Mouse (Mus musculus) adrenal gland, postnatal 4 days (tissue): ENCODE measurements around the gene 4933430I17Rik. TPM values are rescaled to one million over a fixed set of nuclear protein-coding genes. Genes with fewer than 3 reads are reported as not detected.
"Not testable (repeated sequence)": the region's sequence is repeated elsewhere in the genome, so short reads cannot be mapped to it uniquely, and the experiment has no call there.

Source experiments
- DNase-seq, 2 experiments: peaks; one replicate each; pipeline ENCODE4 v3.0.0; 2021 to 2022; ENCODE audit warnings: low spot score in 2 of 2, mixed read lengths in 2 of 2
- long read RNA-seq, 2 experiments: library from polyadenylated mRNA; stranded (forward); transcript quantifications; one replicate each; pipeline ENCODE4 v2.0.0; 2021
- total RNA-seq, 2 experiments: library from RNA; stranded (reverse); gene quantifications; 2 replicates each; pipeline ENCODE4 v1.2.3; 2021

4933430I17Rik gene
- under 1 TPM; 0.62 to 0.87 TPM for total RNA-seq
- long read RNA-seq, experiment 1: 0 reads
- long read RNA-seq, experiment 2, partial matches to known transcripts: 0 of 1 reads
- long read RNA-seq, experiment 2, other reads (novel, unspliced or antisense): 1 of 1 reads

DNA sequence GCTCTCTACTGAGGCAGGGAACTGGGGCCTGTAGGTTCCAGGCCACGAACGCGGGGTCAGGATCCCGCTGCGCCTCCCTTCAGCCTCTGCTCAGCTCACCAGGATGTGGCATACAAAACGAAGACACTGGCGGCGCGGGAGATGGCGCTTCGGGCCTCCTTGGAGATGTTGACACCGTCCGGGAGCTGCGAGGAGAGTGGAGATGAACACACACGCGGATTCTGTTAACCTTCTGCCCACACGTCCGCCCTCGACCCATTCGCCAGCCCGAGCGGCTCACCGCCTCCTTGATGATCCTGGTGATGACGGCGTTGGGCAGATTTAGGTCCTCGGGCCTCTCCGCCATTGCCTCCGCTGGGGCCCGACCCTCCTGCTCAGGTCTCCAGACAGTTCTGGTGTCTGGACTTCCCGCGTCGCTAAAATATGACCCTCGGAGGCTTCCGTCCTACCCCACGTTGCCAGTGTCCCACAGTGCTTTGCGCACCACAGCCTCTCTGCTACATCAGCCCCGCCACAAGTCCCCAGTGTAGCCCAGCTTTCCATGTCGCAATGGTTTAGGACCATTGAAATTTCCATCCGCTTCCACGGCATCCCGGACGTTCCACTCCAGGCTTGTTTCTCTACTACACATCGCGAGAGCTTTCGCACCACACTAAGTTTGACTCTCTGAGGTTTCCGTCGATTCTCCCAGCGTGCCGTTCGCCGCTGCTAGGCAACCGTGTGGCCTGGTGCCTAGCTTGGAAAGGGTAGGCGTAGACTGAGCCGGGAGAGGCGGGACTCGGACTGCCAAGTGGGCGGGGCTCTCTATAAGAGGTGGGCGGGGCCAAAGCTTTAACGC lies at the start of gene 4933430I17Rik, which contains the start of gene Pole3:
Gene 4933430I17Rik (plus strand): TSS at position 719 of the 838 bp plus-strand sequence.
Gene Pole3 (minus strand): TSS at position 418 of the 838 bp plus-strand sequence.
- DNase-seq: peak; percentile 90 to 97

DNA sequence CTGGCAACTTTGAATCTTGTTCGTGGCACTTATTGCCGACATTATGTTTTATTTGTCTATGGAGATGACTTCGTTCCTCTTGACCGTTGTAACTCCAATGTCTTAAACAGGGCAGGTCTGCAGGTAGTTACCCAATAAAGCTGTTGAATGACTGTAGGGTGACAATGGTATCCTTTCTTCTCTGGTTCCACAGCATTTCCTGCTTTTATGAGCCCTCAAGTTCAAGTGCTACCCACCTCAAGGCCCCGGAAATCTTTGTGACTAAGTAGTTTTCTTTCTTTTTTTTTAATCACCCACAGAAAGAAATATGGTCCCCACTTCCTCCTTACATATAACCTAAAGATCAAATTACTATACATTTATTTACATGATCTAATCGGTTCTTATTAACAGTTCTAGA lies 49.4 kb upstream of the 4933430I17Rik start:
- DNase-seq: no peak

DNA sequence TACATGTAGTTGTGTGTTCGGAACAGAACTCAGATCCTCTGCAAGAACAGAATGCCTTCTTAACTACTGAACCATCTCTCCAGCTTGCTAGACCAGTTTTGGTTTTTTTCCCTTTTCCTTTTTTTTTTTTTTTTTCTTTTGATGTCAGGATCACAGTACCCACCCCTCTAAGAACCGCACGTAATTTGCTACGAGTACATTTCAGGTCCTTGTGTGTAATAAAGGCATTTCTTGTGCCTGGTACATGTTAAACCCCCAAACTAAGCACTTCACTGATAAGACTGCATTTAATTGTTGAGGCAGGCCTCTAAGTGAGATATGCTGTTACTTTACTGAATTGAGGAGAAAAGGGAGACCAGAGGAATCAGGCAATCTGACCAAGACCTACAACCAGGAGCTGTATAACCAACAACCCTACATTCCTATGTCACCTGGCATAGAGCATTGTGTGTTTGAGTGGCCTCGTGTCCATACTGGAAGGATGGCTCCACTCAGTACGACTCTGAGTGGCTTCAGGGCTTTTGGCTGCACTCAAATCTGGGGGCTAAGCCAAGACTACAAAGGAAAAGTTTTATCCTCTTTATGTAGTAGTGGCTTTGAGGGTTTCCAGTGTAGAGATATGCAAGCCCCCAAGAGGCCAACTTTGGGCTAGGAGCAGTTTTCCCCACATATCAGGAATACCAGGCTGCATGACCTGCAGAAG lies 47.5 kb upstream of the 4933430I17Rik start:
- no peak for DNase-seq

DNA sequence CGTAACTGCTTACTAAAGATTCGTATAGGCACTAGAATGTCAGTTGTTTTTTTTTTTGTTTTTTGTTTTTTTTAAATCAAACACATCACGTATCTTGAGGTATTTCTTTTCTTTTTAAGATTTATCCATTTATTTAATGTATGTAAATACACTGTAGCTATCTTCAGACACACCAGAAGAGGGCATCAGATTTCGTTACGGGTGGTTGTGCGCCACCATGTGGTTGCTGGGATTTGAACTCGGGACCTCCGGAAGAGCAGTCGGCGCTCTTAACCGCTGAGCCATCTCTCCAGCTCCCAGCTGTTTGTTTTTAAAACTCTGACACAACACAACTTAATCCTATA lies 45.6 kb upstream of the 4933430I17Rik start:
- not testable (repeated sequence) for DNase-seq

DNA sequence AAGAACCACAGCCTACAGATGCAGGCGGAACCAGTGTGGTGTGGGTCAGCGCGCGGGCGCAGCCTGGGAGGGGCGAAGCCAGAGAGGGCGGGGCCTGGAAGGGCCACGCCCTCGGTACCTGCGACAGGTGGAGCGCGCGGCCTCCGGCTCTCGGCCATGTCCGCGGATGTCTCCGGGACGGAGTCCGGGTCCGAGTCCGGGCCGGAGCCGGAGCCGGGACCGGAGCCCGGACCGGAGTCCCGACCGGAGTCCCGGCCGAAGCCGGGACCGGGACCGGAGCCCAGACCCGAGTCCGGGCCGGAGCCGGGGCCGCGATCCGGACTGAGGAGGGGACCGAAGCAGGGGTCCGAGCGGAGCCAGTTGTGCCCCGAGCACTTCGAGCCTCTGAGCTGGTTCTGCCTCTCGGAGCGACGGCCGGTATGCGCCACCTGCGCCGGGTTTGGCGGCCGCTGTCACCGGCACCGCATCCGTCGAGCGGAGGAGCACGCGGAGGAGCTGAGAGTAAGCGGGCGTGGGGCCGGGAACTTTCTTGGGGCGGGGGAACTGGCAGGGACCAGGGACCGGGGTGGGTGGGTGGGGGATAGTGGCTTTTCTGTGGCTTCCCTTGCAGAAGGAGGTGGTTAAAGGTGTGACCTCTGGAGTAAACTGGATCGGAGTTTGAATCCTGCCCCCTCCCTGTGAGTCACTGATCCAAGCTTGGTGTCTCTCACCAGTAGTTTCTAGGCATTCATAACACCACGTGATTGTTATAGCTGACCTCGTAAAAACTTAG lies 45.0 kb upstream of the 4933430I17Rik start, which contains the start of gene Bspry:
Gene Bspry (plus strand): TSS at position 117 of the 772 bp plus-strand sequence.
- DNase-seq: no peak

DNA sequence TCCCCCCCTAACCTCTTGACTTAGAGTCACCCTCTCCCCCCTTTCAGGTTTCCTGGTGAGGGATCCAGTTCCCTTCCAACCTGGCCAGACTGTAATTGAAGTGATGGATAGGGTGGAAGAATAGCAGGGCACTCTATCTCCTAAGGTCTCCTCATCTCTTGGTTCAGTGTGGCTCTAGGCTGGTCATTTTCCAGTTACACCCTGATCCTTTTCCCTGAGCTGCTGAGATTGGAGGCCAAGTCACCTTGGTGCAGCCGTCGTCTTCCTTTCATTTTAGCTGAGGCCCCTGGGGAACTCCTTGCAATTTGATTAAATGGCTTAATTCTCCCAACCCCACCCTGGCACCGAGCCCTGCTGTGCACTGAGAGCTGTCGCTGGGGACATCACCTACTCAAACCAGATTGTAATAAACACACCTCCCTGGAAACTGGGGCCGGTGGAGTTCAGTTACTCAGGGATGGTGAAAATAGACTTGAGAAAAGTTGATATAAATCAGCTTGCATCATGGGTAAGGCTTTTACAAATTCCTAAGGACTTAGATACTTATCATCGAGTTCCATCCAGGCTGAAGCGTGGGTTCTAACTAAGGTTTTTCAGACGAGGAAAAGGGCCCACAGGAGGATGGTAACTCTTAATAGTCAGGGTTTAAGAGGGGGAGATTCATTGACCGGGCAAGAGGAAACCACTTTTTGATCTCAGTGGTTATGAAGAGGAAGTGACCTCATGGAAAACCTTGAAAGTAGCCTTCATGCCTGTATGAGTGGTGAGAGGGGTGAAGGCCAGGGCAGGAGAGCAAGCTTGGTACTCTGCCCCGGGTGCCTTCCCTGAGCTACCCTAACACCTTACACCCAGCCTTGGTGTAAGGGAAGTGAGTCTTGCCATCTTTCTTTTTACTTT lies 44.2 kb upstream of the 4933430I17Rik start:
- DNase-seq: no peak

DNA sequence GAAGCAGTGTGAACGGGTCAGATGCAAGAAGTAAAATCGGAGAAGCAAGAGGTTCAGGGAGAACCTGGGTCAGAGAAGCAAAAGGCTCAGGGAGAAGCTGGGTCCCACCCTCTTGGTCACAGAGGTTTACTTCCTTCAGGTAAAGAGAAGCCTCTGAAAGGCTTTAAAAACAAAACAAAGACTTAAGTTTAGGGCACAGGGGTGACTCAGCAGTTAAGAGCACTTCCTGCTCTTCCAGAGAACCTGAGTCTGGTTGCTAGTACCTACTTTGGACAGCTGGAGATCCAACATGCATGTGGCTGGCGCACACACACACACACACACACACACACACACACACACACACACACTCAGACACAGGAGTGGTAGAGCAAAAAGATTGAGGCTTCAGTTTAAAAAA lies 40.2 kb upstream of the 4933430I17Rik start:
- no peak for DNase-seq

DNA sequence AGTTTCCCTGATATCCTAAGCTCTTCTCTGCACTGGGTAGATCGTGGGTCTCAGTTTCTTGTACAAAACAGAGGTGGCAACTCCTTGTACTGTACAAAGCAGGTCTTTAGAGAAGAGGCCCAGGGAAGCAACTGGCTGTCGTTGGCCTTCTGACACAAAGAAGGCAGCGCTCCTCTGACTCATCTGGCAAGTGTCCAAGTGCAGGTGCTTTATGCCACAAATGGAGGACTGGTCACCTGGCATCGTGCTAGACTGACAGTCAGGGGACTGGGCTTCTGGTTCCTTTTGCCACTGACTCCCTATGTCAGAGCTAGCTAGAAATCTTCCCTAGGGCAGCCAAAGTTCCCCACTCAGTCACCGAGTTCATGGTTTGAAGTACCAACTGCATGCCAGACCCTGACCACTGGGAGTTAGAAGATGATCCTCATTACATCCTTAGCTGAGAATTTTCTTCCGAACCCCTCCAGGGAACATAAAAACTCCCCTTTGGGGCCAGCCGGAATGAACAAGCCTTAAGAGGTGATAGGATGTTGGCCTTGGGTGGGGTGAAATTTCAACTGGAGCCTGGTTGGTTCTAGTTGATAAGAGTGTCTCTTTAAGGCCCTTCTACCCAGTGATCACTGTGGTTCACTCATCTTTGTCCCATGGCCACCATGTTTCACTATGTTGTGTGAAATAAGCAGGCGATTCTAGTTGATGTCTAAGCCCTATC lies 39.6 kb upstream of the 4933430I17Rik start:
- no peak for DNase-seq

DNA sequence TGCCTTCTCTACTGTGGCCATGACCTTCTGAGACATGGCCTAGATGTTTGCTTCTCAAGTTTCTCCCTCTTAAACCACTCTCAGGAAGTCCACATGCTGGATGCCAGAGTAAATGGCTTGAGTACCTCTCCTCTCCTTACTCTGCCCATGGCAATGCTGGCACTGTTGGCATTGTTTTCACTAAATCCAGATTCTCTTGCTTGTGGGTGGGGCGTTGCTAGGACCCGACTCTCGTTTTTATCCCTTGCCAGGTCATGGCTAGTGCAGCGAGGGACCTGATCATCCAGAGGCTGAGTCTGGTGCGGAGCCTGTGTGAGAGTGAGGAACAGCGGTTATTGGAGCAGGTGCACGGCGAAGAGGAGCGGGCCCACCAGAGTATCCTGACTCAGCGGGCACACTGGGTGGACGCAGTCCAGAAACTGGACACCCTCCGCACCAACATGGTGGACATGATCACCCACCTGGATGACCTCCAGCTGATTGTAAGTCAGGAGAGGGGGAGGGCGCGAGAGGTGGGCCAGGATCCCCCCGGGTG lies 38.9 kb upstream of the 4933430I17Rik start:
- no peak for DNase-seq

DNA sequence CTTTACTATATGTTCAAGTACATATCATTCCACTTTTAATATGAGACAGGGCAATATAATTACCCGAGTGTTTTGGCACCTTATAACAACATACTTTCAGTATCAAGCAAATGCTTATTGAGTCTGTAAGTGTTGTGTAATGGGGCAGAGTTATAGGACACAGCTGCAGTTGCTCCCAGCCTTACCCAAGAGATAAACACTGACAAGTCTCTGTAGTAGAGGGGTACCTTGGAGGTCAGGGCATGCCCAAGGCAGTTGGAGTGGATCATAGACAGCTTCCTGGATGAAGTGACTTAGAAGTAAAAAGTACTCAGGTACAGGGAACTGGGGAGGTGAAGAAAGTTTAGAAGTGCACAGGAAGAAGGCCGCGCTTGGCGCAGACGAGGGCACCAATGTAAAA lies 38.0 kb upstream of the 4933430I17Rik start:
- no peak for DNase-seq

DNA sequence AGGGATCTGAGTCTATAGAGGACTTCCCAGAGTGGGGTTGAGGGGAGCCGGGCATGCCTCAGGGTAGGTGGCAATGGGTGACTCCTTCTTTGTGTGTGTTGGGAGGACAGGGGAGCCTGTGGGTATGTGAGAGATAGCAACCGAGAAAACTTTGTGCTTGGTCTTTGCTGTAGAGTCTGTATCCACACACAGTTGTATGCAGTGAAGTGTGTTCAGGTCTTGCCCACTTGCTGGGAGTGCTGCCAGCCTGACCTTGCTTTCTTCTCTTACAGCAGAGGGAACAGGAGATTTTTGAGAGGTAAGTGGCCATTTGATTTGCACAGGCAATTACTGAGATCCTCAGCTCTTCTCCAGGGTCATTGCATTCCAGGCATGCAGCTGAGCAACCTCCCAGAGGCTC lies 37.3 kb upstream of the 4933430I17Rik start:
- no peak for DNase-seq

DNA sequence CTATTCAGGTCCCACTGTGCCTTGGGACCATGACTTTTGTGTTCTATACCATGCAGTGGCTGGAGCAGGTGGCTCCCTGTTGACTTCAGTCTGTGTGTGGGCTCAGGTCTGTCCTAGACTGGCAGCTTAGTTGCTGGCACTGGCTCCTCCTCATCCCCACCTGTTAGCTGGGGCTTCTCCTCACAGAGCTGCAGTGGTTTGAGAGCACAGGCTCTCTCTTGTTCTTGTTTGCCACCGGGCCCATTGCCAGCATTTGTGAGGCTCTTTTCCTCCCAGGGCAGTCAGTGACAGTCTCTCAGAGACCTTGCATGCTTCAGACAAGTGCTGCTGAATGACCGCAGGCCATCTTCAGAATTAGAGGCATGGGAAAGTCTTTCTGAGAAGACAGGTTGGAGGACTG lies 32.5 kb upstream of the 4933430I17Rik start:
- DNase-seq: no peak

DNA sequence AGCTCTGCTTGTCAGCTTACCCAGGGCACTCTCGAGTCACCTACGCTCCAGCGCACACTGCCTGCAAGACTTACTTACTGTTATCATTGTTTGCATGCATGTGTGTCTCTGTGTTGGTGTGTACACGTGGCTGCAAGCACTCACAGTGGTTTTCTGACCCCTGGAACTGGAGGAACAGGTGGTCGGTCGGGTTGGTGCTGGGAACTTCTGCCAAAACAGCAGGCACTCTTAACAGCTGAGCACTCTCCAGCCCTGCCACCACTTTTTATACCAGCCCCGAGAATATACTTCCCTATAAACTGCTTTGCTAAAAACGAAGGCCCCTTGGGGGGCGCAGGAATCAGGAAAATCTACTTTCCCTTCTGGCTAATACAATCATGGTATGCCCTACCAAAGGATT lies 30.9 kb upstream of the 4933430I17Rik start:
- DNase-seq: no peak

DNA sequence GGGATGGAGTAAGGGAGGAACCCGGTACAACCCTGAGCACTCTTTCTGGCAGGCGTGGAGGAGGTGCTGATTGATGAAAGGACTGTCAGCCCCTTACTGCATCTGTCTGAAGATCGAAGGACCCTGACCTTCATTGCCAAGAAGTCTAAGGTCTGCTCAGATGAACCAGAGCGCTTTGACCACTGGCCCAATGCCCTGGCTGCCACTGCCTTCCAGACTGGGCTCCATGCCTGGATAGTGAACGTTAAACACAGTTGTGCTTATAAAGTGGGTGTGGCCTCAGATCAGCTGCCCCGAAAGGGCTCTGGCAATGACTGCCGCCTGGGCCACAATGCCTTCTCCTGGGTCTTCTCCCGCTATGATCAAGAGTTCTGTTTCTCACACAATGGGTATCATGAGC lies 29.2 kb upstream of the 4933430I17Rik start:
- DNase-seq: no peak

DNA sequence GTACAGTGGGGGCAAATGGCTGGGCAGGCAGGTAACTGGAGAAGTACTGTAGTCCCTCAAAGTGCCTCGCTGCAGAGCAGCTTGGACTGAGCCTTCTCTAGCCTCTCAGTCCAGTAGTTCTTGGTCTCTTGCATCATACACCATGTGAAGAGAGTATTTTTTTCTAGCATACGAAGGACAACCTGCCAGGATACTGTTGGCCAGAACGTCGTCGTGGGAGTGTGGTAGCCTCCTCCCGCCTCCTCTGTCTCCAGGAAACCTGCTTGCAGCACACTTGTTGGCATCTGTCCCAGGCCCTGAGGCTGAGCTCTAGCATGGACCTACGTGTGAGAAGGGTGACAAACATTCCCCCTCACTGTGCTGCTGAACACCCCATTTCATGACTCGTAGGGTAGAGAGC lies 28.4 kb upstream of the 4933430I17Rik start:
- DNase-seq: no peak

DNA sequence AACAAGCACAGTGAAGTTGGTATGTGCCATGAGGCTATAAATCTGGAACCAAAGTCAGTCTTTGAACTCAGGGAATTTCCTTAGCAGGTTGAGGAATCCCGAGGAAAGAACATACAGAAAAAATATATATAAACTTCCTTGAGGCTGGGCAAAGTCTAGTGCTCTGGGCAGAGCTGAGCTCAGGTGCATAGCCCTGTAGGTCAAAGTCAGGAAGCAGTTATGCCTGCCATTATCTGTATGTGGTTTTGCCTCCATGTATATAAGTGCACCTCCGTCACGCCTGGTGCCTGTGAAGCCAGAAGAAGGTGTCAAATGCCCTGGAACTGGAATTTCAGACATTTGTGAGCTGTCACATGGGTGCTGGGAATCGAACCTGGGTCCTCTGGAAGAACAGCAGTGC lies 24.4 kb upstream of the 4933430I17Rik start:
- DNase-seq: no peak

DNA sequence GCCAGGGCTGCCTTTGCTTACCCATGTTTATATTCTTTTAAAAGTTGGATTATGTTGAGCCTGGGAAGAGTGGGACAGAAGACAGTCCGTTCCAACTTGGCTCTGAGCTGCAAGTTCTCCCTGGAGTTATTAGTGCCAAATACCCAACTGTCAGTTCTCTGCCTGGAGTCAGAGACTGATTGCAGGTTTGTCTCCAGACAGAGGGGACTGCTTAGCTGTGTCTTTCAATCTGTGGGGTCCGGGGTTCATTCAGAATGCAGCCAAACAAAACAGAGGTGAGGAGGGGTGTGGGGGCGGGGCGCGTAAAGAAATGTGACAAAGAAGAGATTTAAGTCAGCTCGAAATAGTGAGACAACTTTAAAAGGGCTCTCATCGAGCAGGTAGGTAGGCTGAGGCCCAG lies 23.6 kb upstream of the 4933430I17Rik start:
- no peak for DNase-seq

DNA sequence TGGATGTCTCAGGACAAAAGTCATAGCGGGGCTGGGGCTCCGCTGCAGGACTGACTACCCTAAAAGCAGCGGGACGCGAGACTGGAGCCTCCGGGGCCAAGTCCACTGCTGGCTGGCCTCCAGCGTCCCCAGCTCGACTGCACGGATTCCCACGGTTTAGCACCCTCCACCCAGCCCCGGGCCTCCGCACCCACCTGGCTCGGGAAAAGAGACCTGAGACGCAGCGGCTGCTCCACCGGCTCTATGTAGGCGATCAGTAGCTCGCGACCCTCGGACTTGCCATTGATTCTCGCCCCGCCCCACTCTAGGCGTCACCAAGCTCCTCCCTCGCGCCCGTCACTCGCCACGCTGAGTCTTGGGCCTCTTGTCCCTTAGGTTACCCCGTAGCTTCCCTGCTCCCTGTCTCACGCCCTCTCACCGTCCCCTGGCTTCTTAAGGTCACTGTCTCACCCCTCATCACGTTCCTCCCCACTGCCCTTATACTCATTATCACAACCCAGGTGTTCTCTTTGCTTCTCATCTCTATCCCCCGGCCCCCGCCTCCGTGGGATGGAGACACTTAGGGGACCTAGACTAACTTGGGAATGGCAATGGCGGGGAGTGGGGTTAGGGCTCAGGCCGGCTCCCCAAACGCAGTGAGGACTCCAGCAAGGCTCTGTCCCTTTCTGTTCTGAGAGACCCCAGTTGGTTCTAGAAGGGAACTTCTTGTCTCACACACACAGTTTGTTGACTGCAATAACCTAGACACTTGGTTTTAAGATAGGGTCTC lies 23.0 kb upstream of the 4933430I17Rik start:
- DNase-seq: peak; percentile 79 to 84

DNA sequence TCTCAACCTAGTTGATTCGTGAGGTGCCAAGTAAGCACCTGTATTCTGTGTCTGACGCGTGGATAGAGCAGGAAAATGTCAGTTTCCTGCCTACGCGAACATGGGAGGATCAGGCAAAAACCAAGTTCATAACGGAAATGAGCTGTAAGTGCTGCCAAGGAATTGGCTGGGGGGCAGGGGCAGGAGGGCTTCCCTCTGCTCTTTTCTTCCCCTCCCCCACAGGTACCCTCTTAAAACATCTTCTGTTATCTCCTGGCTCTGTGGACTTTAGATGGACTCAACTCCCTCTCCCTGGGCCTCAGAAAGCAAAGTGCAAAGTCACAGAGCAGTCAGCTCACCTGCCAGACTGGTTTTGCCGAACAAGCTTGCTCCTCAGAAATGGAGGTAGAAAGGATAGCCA lies 22.2 kb upstream of the 4933430I17Rik start:
- DNase-seq: no peak
